ENCODE assay signal across 20 mouse cellular contexts in genomic region chr7:19469404-19469803, GRCm38 (mm10). TPM values are rescaled to one million over a fixed set of nuclear protein-coding genes. Genes with fewer than 3 reads are reported as not detected.
DNase-seq lines count a peak whose midpoint lies in the region; ATAC-seq lines count a peak whose summit lies in the region.
"Had no signal": no experiment of that assay in that cellular context is flagged by ENCODE, and none has a peak within 500 bp of the region (broad histone marks: within the 10 kb centered on the region; RNA-seq: fewer than 3 reads in every experiment).

No protein-coding gene starts in this region.

- H3K9ac ChIP-seq in forebrain, embryonic 13.5 days: no peak overlapping the region
- H3K9ac ChIP-seq in kidney, embryonic 16.5 days (replicated peaks; ENCODE audit: low read length): peak overlapping the region; percentile 29; the same call in 1 of the 2 replicates
- no peak overlapping the region for H3K9ac ChIP-seq in neural tube, embryonic 15.5 days (replicated peaks)
- H3K9ac ChIP-seq: forebrain, postnatal 0 days; hindbrain, embryonic 15.5 days; liver, embryonic 15.5 days; stomach, embryonic 15.5 days had no signal

- 20% methylated on average over 23 of the region's 23 CpGs for WGBS in forebrain, embryonic 10.5 days
- WGBS in forebrain, embryonic 13.5 days: 17% methylated on average over 23 of the region's 23 CpGs
- WGBS in kidney, embryonic 16.5 days: 25% methylated on average over 23 of the region's 23 CpGs
- 31% methylated on average over 23 of the region's 23 CpGs for WGBS in neural tube, embryonic 15.5 days

- H3K4me1 ChIP-seq in forebrain, embryonic 10.5 days: peaks cover 30% of the 10 kb centered on the region
- peaks cover 11% of the 10 kb centered on the region for H3K4me1 ChIP-seq in forebrain, embryonic 13.5 days
- H3K4me1 ChIP-seq in kidney, embryonic 16.5 days (ENCODE audit: insufficient read depth, low read length): peaks cover 16% of the 10 kb centered on the region
- H3K4me1 ChIP-seq in neural tube, embryonic 15.5 days: peaks cover 10% of the 10 kb centered on the region

- H3K27ac ChIP-seq in forebrain, embryonic 10.5 days: no peak overlapping the region
- no peak overlapping the region for H3K27ac ChIP-seq in forebrain, embryonic 13.5 days
- H3K27ac ChIP-seq in kidney, embryonic 16.5 days (ENCODE audit: low read length): no peak overlapping the region
- H3K27ac ChIP-seq in neural tube, embryonic 15.5 days (replicated peaks): no peak overlapping the region
- H3K27ac ChIP-seq: hindbrain, embryonic 15.5 days; layer of hippocampus, adult 2 months; liver, embryonic 15.5 days; stomach, embryonic 15.5 days had no signal

- no peak overlapping the region for H3K4me2 ChIP-seq in forebrain, embryonic 13.5 days
- H3K4me2 ChIP-seq in kidney, embryonic 16.5 days (replicated peaks; ENCODE audit: low read depth, low read length): no peak overlapping the region
- peak overlapping the region; percentile 1; the same call in 1 of the 2 replicates for H3K4me2 ChIP-seq in neural tube, embryonic 15.5 days
- H3K4me2 ChIP-seq: hindbrain, embryonic 15.5 days; liver, embryonic 15.5 days; stomach, embryonic 15.5 days had no signal

- peaks cover 100% of the 10 kb centered on the region for H3K27me3 ChIP-seq in forebrain, embryonic 10.5 days (ENCODE audit: poor library complexity, severe bottlenecking)
- peaks cover 95% of the 10 kb centered on the region for H3K27me3 ChIP-seq in forebrain, embryonic 13.5 days
- peaks cover 47% of the 10 kb centered on the region for H3K27me3 ChIP-seq in kidney, embryonic 16.5 days (ENCODE audit: insufficient read depth, low read length)
- H3K27me3 ChIP-seq in neural tube, embryonic 15.5 days (replicated peaks): peaks cover 69% of the 10 kb centered on the region

- no peak for DNase-seq in forebrain, embryonic 10.5 days (ENCODE audit: extremely low spot score, low spot score)
- DNase-seq in kidney, adult 8-10 months: no peak
- no peak for DNase-seq in neural tube, embryonic 10.5 days (ENCODE audit: extremely low spot score, low spot score)
- DNase-seq in left cerebral cortex, adult 8-10 months (ENCODE audit: low spot score in 2 of 2): no peak
- DNase-seq in layer of hippocampus, adult 11-12 months (ENCODE audit: low spot score): no peak
- DNase-seq: adrenal gland, adult 8-10 months; cerebellum, postnatal 25 days; forebrain, postnatal 0 days; spleen, adult 18-20 months had no signal

- ATAC-seq in forebrain, embryonic 13.5 days: no peak
- ATAC-seq in kidney, embryonic 16.5 days (ENCODE audit: low FRiP score, low TSS enrichment): no peak
- no peak for ATAC-seq in neural tube, embryonic 15.5 days (ENCODE audit: low FRiP score)
- ATAC-seq: CD4-positive, CD25-positive, alpha-beta regulatory T cell, adult 4 months; forebrain, postnatal 0 days; intestine, embryonic 16.5 days had no signal

- no peaks in the 10 kb centered on the region for H3K9me3 ChIP-seq in forebrain, embryonic 10.5 days
- no peaks in the 10 kb centered on the region for H3K9me3 ChIP-seq in forebrain, embryonic 13.5 days (replicated peaks)
- H3K9me3 ChIP-seq in kidney, embryonic 16.5 days (ENCODE audit: low read length): no peaks in the 10 kb centered on the region
- no peaks in the 10 kb centered on the region for H3K9me3 ChIP-seq in neural tube, embryonic 15.5 days (replicated peaks)
- H3K9me3 ChIP-seq: hindbrain, embryonic 15.5 days; liver, embryonic 15.5 days; stomach, embryonic 15.5 days had no signal

- no peaks in the 10 kb centered on the region for H3K36me3 ChIP-seq in forebrain, embryonic 10.5 days (replicated peaks)
- no peaks in the 10 kb centered on the region for H3K36me3 ChIP-seq in forebrain, embryonic 13.5 days (ENCODE audit: poor library complexity, severe bottlenecking)
- H3K36me3 ChIP-seq in kidney, embryonic 16.5 days (ENCODE audit: insufficient read depth, low read length): no peaks in the 10 kb centered on the region
- H3K36me3 ChIP-seq in neural tube, embryonic 15.5 days: no peaks in the 10 kb centered on the region
- H3K36me3 ChIP-seq: hindbrain, embryonic 15.5 days; liver, embryonic 15.5 days; stomach, embryonic 15.5 days had no signal

- H3K4me3 ChIP-seq in forebrain, embryonic 10.5 days: peak overlapping the region; percentile 20; the same call in 1 of the 2 replicates
- H3K4me3 ChIP-seq in forebrain, embryonic 13.5 days: no peak overlapping the region
- no peak overlapping the region for H3K4me3 ChIP-seq in kidney, embryonic 16.5 days (ENCODE audit: low read length)
- no peak overlapping the region for H3K4me3 ChIP-seq in neural tube, embryonic 15.5 days (replicated peaks)
- H3K4me3 ChIP-seq: hindbrain, embryonic 15.5 days; layer of hippocampus, adult 2 months; liver, embryonic 15.5 days; stomach, embryonic 15.5 days had no signal

RNA-seq across cellular contexts. Expression of gene Exoc3l2, which starts 6.3 kb away (rescaled TPM):
- 0.82 and 0.99 TPM in 2 replicates for polyA plus RNA-seq in forebrain, embryonic 10.5 days (2016; fragmentation: Nextera tagmentation; extraction: Ambion mirVana)
- polyA plus RNA-seq in forebrain, embryonic 13.5 days (2015; fragmentation: Nextera tagmentation; extraction: Ambion mirVana): 0.13 and 0.29 TPM in 2 replicates
- 2.9 and 3.8 TPM in 2 replicates for polyA plus RNA-seq in kidney, embryonic 16.5 days (2015; fragmentation: Nextera tagmentation; extraction: Ambion mirVana)
- 1.5 and 1.8 TPM in 2 replicates for polyA plus RNA-seq in neural tube, embryonic 15.5 days (2015; fragmentation: Nextera tagmentation; extraction: Ambion mirVana)
- total RNA-seq in left cerebral cortex, adult 8-10 months (2022): 1 to 10 TPM in 1 of 4 experiments, under 1 TPM in 3; 0.59 to 1.1 (median 0.79) TPM
- polyA plus RNA-seq: CD4-positive, CD25-positive, alpha-beta regulatory T cell, adult 4 months had no signal

RNA-seq across cellular contexts. Expression of gene Mark4, which starts 10.8 kb away (rescaled TPM):
- 5.7 and 6.5 TPM in 2 replicates for polyA plus RNA-seq in forebrain, embryonic 10.5 days (2016; fragmentation: Nextera tagmentation; extraction: Ambion mirVana)
- polyA plus RNA-seq in forebrain, embryonic 13.5 days (2015; fragmentation: Nextera tagmentation; extraction: Ambion mirVana): 11.7 and 12.2 TPM in 2 replicates
- 6.8 and 6.9 TPM in 2 replicates for polyA plus RNA-seq in kidney, embryonic 16.5 days (2015; fragmentation: Nextera tagmentation; extraction: Ambion mirVana)
- polyA plus RNA-seq in neural tube, embryonic 15.5 days (2015; fragmentation: Nextera tagmentation; extraction: Ambion mirVana): 15.4 and 16.5 TPM in 2 replicates
- total RNA-seq in left cerebral cortex, adult 8-10 months (2022): 10 to 100 TPM; 70.4 to 80.3 (median 76.2) TPM

RNA-seq across cellular contexts. Expression of gene Bloc1s3, which starts 38.8 kb away (rescaled TPM):
- 2.1 and 2.3 TPM in 2 replicates for polyA plus RNA-seq in forebrain, embryonic 10.5 days (2016; fragmentation: Nextera tagmentation; extraction: Ambion mirVana)
- 3.3 and 3.4 TPM in 2 replicates for polyA plus RNA-seq in forebrain, embryonic 13.5 days (2015; fragmentation: Nextera tagmentation; extraction: Ambion mirVana)
- 1.8 and 2.2 TPM in 2 replicates for polyA plus RNA-seq in kidney, embryonic 16.5 days (2015; fragmentation: Nextera tagmentation; extraction: Ambion mirVana)
- polyA plus RNA-seq in neural tube, embryonic 15.5 days (2015; fragmentation: Nextera tagmentation; extraction: Ambion mirVana): 3.9 and 5.0 TPM in 2 replicates
- 1 to 10 TPM; 6.5 to 7.7 (median 7.1) TPM for total RNA-seq in left cerebral cortex, adult 8-10 months (2022)

RNA-seq across cellular contexts. Expression of gene Trappc6a, which starts 38.8 kb away (rescaled TPM):
- 53.8 and 60.9 TPM in 2 replicates for polyA plus RNA-seq in forebrain, embryonic 10.5 days (2016; fragmentation: Nextera tagmentation; extraction: Ambion mirVana)
- polyA plus RNA-seq in forebrain, embryonic 13.5 days (2015; fragmentation: Nextera tagmentation; extraction: Ambion mirVana): 39.3 and 40.6 TPM in 2 replicates
- 89.7 and 94.2 TPM in 2 replicates for polyA plus RNA-seq in kidney, embryonic 16.5 days (2015; fragmentation: Nextera tagmentation; extraction: Ambion mirVana)
- 39.2 and 58.6 TPM in 2 replicates for polyA plus RNA-seq in neural tube, embryonic 15.5 days (2015; fragmentation: Nextera tagmentation; extraction: Ambion mirVana)
- 10 to 100 TPM; 19.0 to 25.5 (median 23.5) TPM for total RNA-seq in left cerebral cortex, adult 8-10 months (2022)

RNA-seq across cellular contexts. Expression of gene Nkpd1, which starts 48.2 kb away (rescaled TPM):
- polyA plus RNA-seq in forebrain, embryonic 10.5 days (2016; fragmentation: Nextera tagmentation; extraction: Ambion mirVana): 0.06 and 0.12 TPM in 2 replicates
- 0.15 and 0.21 TPM in 2 replicates for polyA plus RNA-seq in forebrain, embryonic 13.5 days (2015; fragmentation: Nextera tagmentation; extraction: Ambion mirVana)
- 0.11 and 0.14 TPM in 2 replicates for polyA plus RNA-seq in kidney, embryonic 16.5 days (2015; fragmentation: Nextera tagmentation; extraction: Ambion mirVana)
- polyA plus RNA-seq in neural tube, embryonic 15.5 days (2015; fragmentation: Nextera tagmentation; extraction: Ambion mirVana): 1.2 and 1.5 TPM in 2 replicates
- 1 to 10 TPM in 2 of 4 experiments, under 1 TPM in 2; 0.83 to 1.7 (median 1.1) TPM for total RNA-seq in left cerebral cortex, adult 8-10 months (2022)
- total RNA-seq: gastrocnemius, adult 18-20 months had no signal
- polyA plus RNA-seq: CD4-positive, CD25-positive, alpha-beta regulatory T cell, adult 4 months; heart, postnatal 0 days; liver, embryonic 15.5 days had no signal
